Mouse (Mus musculus) spleen, postnatal 4 days (tissue): ENCODE measurements at regions not wholly inside any gene's neighbourhood (a gene's known extent, or its start where the extent isn't known, plus 50 kb on each side); places are given as distances from the start of the nearest gene placed in this dataset.

Source experiments
- DNase-seq, 2 experiments: peaks; one replicate each; pipeline ENCODE4 v3.0.0; 2022; ENCODE audit warnings: low spot score in 2 of 2

- no peak for DNase-seq
Measured at GRCm38 (mm10) chr17:48881946-48882345, 50.2 kb upstream of the Lrfn2 start.
